Mouse (Mus musculus): Measurements from ENCODE around the gene Zfp950. TPM values are rescaled to one million over a fixed set of nuclear protein-coding genes. Genes with fewer than 3 reads are reported as not detected.

Gene Zfp950
- polyA plus RNA-seq, 1 experiment = 4.1 TPM

DNA sequence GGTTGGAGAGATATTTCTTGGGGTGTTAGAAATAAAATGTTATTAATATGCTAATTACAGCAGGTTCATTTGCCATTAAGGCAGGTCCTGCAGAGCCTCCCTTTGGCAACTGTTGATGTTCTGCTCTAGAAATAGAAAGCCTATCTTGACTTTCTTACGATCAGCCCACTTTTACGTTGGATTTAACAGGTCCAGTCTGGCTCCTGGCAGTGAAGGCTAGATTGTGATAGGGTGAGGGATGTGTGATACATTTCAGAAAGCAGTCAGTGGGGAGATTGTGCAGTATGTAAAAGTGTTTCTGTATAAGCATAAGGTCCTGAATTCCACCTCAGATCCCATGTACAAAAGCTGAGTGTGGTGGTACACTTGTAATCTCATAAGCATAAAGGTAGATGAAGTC is 131.4 kb downstream of the Zfp950 start:
- H3K4me2 ChIP-seq (ENCODE audit: low read depth) = no peak overlapping the region
- no peaks in the 10 kb centered on the region for H3K27me3 ChIP-seq (ENCODE audit: control insufficient read depth, insufficient read depth, insufficient read length)
- no peaks in the 10 kb centered on the region for H3K36me3 ChIP-seq (ENCODE audit: control insufficient read depth, insufficient read depth)
- no peak overlapping the region for H3ac ChIP-seq (ENCODE audit: control insufficient read depth, insufficient read length)
- no peak overlapping the region for H3K4me3 ChIP-seq
- no peak for TF ChIP-seq CEBPB (IDR thresholded peaks at IDR 0.05; ENCODE audit: insufficient read depth, poor library complexity, severe bottlenecking)
- TF ChIP-seq MYOD1 (IDR thresholded peaks at IDR 0.05; ENCODE audit: control insufficient read depth in 1 of 3, insufficient read length in 2 of 3, low read depth in 2 of 3) = no peak
- TF ChIP-seq TCF3 (IDR thresholded peaks at IDR 0.05; ENCODE audit: insufficient read length, low read depth) = no peak
- no peak for TF ChIP-seq REST (IDR thresholded peaks at IDR 0.05; ENCODE audit: insufficient read depth, insufficient read length)
- TF ChIP-seq USF1 (IDR thresholded peaks at IDR 0.05; ENCODE audit: low read depth) = no peak
- no peak for TF ChIP-seq E2F4 (IDR thresholded peaks at IDR 0.05; ENCODE audit: insufficient read depth)
- no peak for TF ChIP-seq POLR2AphosphoS2 (IDR thresholded peaks at IDR 0.05; ENCODE audit: insufficient read length, low read depth)
- TF ChIP-seq POLR2A (IDR thresholded peaks at IDR 0.05; ENCODE audit: insufficient read length, low read depth) = no peak
- no peak for TF ChIP-seq TCF12 (IDR thresholded peaks at IDR 0.05; ENCODE audit: insufficient read depth, poor library complexity, severe bottlenecking)
- TF ChIP-seq MAX (IDR thresholded peaks at IDR 0.05; ENCODE audit: low read depth) = no peak
- no peak for TF ChIP-seq MYOG (IDR thresholded peaks at IDR 0.05; ENCODE audit: control insufficient read depth in 1 of 3, insufficient read depth in 1 of 3, insufficient read length in 2 of 3, low read depth in 2 of 3)
- no peak for TF ChIP-seq SRF (IDR thresholded peaks at IDR 0.05; ENCODE audit: control insufficient read depth, insufficient read length, low read depth)
- no peaks in the 10 kb centered on the region for H3K79me2 ChIP-seq (ENCODE audit: control insufficient read depth, insufficient read depth)

Other genes with a start within 250 kb of the Zfp950 start
- gene Gm7102, start 35.5 kb upstream of the Zfp950 start, polyA plus RNA-seq (2012; fragmentation: generic; extraction: Trizol) = not detected
- not detected for gene Gm6020, start 43.0 kb upstream of the Zfp950 start, polyA plus RNA-seq (2012; fragmentation: generic; extraction: Trizol)
- 0.58 TPM for gene Csf2ra, start 87.6 kb upstream of the Zfp950 start, polyA plus RNA-seq (2012; fragmentation: generic; extraction: Trizol)
- not detected for gene Gm21060, start 156.2 kb upstream of the Zfp950 start, polyA plus RNA-seq (2012; fragmentation: generic; extraction: Trizol)

Measured in myocyte (in vitro differentiated cells).